Mouse (Mus musculus): ENCODE results near the gene Musk. TPM values are rescaled to one million over a fixed set of nuclear protein-coding genes. Genes with fewer than 3 reads are reported as not detected.
A peak's percentile ranks its signal among the peaks of the same experiment; 100 is the strongest.

Musk gene
- polyA plus RNA-seq, 2 experiments = not detected

DNA sequence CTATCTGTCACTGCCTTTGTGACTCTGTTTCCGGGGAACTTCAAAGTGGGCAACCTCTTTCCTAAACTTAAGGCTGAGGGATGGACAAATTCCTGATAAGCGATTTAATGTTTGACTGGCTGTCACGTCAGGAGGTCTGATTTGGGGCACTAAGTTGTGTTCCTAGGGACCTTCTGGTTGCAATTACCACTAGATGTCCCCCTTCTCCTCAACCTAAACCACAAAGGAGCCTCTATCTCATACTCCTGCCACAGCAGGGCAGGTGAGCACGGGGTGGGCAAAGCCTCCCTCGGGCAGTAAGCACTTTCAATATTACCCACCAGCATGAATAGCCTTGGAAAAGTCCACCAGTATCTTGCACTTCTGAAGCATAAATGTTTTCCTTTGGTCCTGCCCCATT is 133.5 kb downstream of the Musk start:
- Histone ChIP-seq H3K36me3 (replicated peaks; ENCODE audit: control insufficient read depth, insufficient read depth, low read depth) (no peaks in the 10 kb centered on the region), H3K9me3 (ENCODE audit: control insufficient read depth, low read length) (no peaks in the 10 kb centered on the region), H3K4me1 (replicated peaks; ENCODE audit: control insufficient read depth in 2 of 2, insufficient read depth in 2 of 2, low read length in 1 of 2) (no peaks in the 10 kb centered on the region), H3K4me2 (ENCODE audit: low read depth) (no peak overlapping the region), H3K4me3 (ENCODE audit: insufficient read depth in 1 of 2, low read depth in 2 of 2, low read length in 2 of 2) (no peak overlapping the region), H3K27me3 (ENCODE audit: control insufficient read depth, insufficient read depth, low read length) (no peaks in the 10 kb centered on the region), H3K9ac (replicated peaks) (no peak overlapping the region), H3K27ac (no peak overlapping the region)
- no peak for TF ChIP-seq EP300 (IDR thresholded peaks at IDR 0.05; ENCODE audit: low read depth)
- peak; percentile 31; the same call in 1 of the 2 replicates for TF ChIP-seq CTCF (IDR thresholded peaks at IDR 0.05; ENCODE audit: low read depth)
- DNase-seq (ENCODE audit: low read depth in 3 of 3, low spot score in 3 of 3) (no peak), ATAC-seq (ENCODE audit: insufficient read depth) (no peak)
- 23% methylated on average over 5 of the region's 5 CpGs for WGBS (ENCODE audit: insufficient replicate concordance)

DNA sequence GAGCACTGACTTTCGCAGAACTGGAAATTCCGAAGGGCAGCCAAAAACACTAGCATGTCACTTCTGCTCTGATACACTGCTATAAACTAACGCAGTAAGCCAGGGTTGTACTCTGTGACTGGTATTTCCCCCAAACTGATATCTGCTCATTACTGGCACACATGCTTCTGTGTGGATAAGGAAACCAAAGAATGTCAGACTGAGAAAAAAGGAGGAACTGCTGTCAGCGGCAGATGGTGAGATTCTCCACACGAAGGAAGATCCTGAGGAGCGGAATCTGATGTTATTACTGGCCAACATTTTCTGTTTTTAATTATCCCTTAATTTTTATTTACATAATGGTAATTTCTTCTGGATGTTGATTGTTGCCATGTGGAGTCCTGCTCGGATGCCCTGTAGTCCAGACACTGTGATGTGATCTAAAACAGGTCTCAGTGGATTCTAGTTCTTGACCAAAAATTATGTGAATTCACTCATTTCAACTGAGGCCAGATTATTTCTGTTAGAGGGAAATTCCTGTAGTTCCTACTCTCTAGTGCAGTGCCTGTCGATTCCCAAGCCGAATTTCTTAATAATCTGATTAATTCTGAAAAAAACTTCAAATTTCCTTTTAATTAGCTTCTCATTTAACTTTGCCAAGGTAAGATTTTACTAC is 137.6 kb downstream of the Musk start:
- Histone ChIP-seq H3K27me3 (ENCODE audit: control insufficient read depth, insufficient read depth, low read length) (no peaks in the 10 kb centered on the region), H3K4me1 (replicated peaks; ENCODE audit: control insufficient read depth in 2 of 2, insufficient read depth in 2 of 2, low read length in 1 of 2) (no peaks in the 10 kb centered on the region), H3K36me3 (replicated peaks; ENCODE audit: control insufficient read depth, insufficient read depth, low read depth) (no peaks in the 10 kb centered on the region), H3K4me3 (ENCODE audit: insufficient read depth in 1 of 2, low read depth in 2 of 2, low read length in 2 of 2) (no peak overlapping the region), H3K9me3 (ENCODE audit: control insufficient read depth, low read length) (no peaks in the 10 kb centered on the region), H3K4me2 (ENCODE audit: low read depth) (no peak overlapping the region), H3K27ac (no peak overlapping the region), H3K9ac (replicated peaks) (no peak overlapping the region)
- no peak for TF ChIP-seq EP300 (IDR thresholded peaks at IDR 0.05; ENCODE audit: low read depth)
- no peak for TF ChIP-seq CTCF (IDR thresholded peaks at IDR 0.05; ENCODE audit: low read depth)
- DNase-seq (ENCODE audit: low read depth in 3 of 3, low spot score in 3 of 3) (no peak), ATAC-seq (ENCODE audit: insufficient read depth) (no peak)
- 18% methylated on average over 9 of the region's 9 CpGs for WGBS (ENCODE audit: insufficient replicate concordance)

Other genes with a start within 250 kb of the Musk start
- gene Svep1, start 79.1 kb upstream of the Musk start, polyA plus RNA-seq (2012; rRNA removed) = 0.25 and 0.29 TPM in 2 replicates
- 0.29 and 0.34 TPM in 2 replicates for gene Svep1, start 79.1 kb upstream of the Musk start, polyA plus RNA-seq (2014; fragmentation: Nextera tagmentation; extraction: Ambion mirVana)